Mouse (Mus musculus) lung, postnatal 0 days (tissue): Measurements from ENCODE around the gene Ppargc1a.

Source experiments
- CTCF ChIP-seq: IDR thresholded peaks from 2 replicates; pipeline ENCODE4 v1.5.1; 2016; ENCODE audit warnings: antibody characterized with exemption, mild to moderate bottlenecking
- EP300 ChIP-seq: IDR thresholded peaks from 2 replicates; pipeline ENCODE4 v1.6.1; 2016; ENCODE audit warnings: antibody characterized with exemption, mild to moderate bottlenecking, control low read depth

DNA sequence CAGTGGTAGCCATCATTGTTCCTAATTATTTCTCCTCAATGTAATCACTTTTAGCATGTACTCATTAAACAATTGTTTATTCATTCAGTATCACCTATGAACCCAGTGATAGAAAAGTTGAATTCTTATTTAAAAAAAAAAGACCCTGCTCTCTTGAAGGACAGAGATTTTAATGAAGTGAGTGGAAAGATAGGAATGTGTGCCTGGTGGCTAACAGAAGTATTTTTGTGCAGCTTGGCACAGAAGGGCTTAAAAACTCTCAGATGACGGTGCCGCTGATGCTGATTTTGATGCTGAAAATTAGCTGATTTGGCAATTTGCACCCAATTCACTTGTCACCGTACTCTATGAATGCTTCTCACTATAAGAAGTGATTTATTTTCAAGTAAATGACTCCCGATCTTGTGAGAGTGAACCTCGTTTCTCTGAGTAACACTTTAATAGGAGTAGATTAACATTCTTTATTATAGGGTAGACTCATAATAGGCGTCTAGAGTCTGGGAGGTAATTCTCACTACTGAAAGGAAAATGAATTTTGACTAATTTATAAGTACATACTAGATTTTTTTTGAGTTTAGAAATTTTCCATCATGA, 20.0 kb downstream of the Ppargc1a start:
- TF ChIP-seq EP300 (no peak), CTCF (no peak)
